Mouse (Mus musculus): ENCODE results near the gene Pparg. TPM values are rescaled to one million over a fixed set of nuclear protein-coding genes. Genes with fewer than 3 reads are reported as not detected.

Pparg gene
- total RNA-seq, 2 experiments from 2014 or later, result 11.4 to 12.5 TPM

GRCm38 (mm10) chr6:115349641-115350464 lies 10.9 kb upstream of the Pparg start:
- no peak for DNase-seq
- intact Hi-C loops (cut with DNase I), result no loop called here

DNA sequence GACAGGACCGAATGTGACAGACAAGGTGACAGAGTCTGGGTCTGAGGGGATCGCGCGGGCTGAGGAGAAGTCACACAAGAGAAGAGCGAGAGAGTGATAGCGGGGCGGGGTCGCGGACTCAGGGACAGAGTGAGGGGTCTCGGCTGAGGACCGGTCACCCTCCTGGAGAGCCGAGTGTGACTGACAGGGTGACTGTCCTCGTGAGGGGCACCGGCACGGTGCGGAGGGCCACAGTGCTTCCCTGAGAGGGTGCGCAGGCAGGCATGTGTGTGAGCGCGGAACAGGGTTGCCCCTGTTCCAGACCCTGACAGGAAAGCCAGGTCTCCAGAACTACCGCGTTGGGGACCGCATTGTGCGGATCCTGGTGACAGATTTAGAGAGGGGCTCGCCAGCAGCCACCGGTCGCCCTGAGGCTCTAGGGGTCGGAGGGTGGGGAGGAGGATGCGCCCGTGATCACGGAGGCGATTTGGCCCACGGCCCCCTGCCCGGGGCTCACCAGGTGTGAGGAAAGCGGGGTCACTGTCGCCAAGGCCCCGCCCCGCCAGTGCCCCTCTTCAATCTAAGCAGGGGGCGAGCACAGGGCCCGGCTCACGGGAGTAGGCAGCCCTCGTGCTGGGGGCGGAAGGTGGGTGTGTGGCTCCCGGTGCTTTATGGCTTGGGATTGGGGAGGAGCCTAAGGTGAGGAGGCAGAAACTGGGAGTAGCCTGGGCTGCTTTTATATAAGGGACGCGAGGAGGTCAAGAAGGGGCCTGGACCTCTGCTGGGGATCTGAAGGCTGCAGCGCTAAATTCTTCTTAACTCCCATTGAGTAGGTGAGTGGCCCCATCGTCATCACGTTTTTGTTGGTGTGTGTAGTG lies 1.1 kb downstream of the Pparg start:
- intact Hi-C loops (cut with DNase I), result loop anchor here (2.0 to 5.0 kb wide), 4 partner anchors 71 to 175 kb away; no protein-coding TSS in a partner anchor
- DNase-seq, result peak; percentile 55 to 64

- no peak for DNase-seq
- intact Hi-C loops (cut with DNase I), result no loop called here
Observed at GRCm38 (mm10) chr6:115366869-115367610, 6.3 kb downstream of the Pparg start.

- intact Hi-C loops (cut with DNase I), result no loop called here
- no peak for DNase-seq
Observed at GRCm38 (mm10) chr6:115374871-115375852, 14.4 kb downstream of the Pparg start.

- DNase-seq, result no peak
- intact Hi-C loops (cut with DNase I), result no loop called here
Observed at GRCm38 (mm10) chr6:115380596-115380995, 19.8 kb downstream of the Pparg start.

DNA sequence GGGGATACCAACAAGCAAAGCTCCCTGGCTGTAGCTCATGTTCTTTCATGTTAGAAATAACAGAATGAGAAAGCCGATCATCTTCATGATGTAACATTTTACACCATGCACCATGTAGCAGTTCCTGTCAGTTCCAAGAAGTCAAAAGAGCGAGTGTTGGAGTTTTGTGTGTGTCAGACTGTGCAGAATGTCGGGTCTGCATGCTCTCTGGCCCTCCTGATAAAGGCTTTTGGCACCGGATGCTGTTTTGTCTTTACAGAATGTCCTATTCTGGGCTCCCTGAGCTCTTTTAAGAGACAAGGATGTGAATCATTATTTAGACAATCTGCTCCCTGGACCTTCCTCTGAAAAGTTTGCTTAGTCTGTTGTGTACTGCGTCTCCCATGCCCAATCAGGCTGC lies 22.0 kb downstream of the Pparg start:
- DNase-seq, result peak; percentile 18 to 22
- intact Hi-C loops (cut with DNase I), result no loop called here

GRCm38 (mm10) chr6:115389945-115390540 lies 29.3 kb downstream of the Pparg start:
- intact Hi-C loops (cut with DNase I), result loop anchor here (2.0 kb wide), 1 partner anchor 17 kb away; no protein-coding TSS in a partner anchor
- DNase-seq, result no peak

- intact Hi-C loops (cut with DNase I), result no loop called here
- DNase-seq, result no peak
Observed at GRCm38 (mm10) chr6:115396911-115397310, 36.2 kb downstream of the Pparg start.

DNA sequence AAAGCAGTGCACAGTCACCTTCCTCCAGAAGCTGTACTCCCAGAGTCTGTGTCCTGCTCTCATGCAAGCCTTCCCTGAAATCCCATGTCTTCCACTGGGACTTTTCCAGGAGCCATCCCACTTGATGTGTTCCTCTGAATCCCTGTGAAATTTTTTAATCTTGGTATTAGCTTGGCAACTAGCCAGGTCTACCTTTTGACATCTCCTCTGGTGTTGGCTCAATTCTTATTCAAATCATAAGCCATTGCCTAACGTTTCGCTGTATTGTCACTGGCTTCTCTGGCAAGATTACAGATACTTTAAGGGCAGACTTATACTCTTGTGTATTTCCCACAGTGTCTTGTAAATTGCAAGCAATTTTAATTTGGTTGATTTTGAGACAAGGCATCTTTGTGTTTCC lies 43.6 kb downstream of the Pparg start:
- intact Hi-C loops (cut with DNase I), result no loop called here
- no peak for DNase-seq

- DNase-seq, result no peak
- intact Hi-C loops (cut with DNase I), result no loop called here
Observed at GRCm38 (mm10) chr6:115411477-115411876, 50.7 kb downstream of the Pparg start.

- intact Hi-C loops (cut with DNase I), result no loop called here
- no peak for DNase-seq
Observed at GRCm38 (mm10) chr6:115418171-115418570, 57.4 kb downstream of the Pparg start.

DNA sequence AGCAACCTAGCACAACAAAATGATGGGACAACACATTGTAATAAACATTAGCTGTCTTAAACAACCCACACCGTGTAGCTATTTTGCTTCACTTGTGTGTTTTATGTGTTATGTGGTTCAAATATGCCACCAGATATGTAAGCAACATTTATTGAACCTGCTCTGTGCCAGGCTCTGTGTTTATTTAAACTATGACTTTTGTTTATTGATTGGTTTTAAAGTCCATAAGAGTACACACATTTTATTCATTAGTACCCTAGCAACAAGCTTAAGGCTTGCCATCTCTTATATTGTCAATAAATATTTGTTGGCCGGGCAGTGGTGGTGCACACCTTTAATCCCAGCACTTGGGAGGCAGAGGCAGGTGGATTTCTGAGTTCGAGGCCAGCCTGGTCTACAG lies 58.2 kb downstream of the Pparg start:
- no peak for DNase-seq
- intact Hi-C loops (cut with DNase I), result no loop called here

DNA sequence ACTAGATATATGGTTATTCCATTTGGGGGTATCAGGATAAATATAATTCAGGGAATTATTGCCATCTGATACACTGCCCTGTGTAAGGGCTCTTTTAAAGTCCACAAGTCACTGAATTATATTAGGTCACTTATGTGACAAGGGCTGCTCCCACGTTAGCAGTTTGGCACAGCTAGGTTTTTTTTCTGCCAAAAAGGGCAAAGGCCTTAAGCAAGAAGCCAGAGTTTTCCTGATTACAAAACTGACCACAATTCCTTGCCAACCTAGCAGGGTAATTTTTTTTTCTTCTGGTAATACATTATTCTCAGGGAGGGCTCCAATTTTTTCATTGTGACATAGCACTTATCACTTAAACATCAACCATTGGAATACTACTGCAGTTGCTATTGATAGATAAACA lies 60.2 kb downstream of the Pparg start:
- DNase-seq, result peak; percentile 47 to 50
- intact Hi-C loops (cut with DNase I), result no loop called here

DNA sequence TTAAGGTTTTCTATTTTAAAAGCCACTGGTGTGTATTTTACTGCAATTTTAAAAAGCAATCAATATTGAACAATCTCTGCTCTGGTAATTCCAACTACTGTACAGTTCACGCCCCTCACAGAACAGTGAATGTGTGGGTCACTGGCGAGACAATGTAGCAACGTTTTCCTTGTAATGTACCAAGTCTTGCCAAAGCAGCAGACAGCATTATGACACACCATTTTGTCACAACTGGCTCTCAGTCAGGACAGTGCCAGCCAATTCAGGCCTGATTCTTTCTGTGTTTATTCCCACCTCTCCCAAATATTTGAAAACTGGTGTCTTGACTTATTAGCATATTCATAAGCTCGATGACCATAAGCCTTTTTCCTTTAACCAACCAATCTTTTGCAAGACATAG lies 60.9 kb downstream of the Pparg start:
- DNase-seq, result no peak
- intact Hi-C loops (cut with DNase I), result no loop called here

GRCm38 (mm10) chr6:115424433-115424832 lies 63.7 kb downstream of the Pparg start:
- DNase-seq, result no peak
- intact Hi-C loops (cut with DNase I), result no loop called here

- intact Hi-C loops (cut with DNase I), result loop anchor here (2.0 to 5.0 kb wide), 3 partner anchors 72 to 105 kb away; partner anchors contain the start of gene Pparg
- no peak for DNase-seq
Observed at GRCm38 (mm10) chr6:115432726-115433125, 72.0 kb downstream of the Pparg start.

DNA sequence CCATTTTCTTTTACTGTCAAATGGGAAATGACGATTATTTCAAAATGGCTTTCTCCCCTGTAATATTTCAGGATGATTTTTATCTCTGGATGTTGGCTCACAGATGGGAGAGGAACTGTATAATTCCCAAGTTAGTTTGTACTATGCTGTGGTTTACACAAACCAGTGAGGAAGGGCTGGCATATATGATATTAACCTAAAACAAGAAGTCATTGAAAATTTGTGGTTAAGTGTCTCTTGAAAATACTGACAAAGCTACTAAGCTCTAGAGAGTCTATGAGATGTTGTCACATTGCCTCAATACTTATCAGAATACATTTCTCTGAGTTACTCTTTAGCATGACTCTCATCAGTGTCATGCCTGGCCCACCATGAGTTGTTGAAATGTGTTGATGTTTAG lies 73.3 kb downstream of the Pparg start:
- no peak for DNase-seq
- intact Hi-C loops (cut with DNase I), result loop anchor here (5.0 kb wide), 2 partner anchors 88 to 103 kb away; no protein-coding TSS in a partner anchor

- no peak for DNase-seq
- intact Hi-C loops (cut with DNase I), result loop anchor here (5.0 kb wide), 2 partner anchors 87 to 102 kb away; no protein-coding TSS in a partner anchor
Observed at GRCm38 (mm10) chr6:115434816-115435215, 74.1 kb downstream of the Pparg start.

Data from heart, postnatal 36 days (tissue).